Mouse (Mus musculus) liver (tissue): ENCODE data around the gene Vmn1r29.
"Not testable (repeated sequence)": the region's sequence is repeated elsewhere in the genome, so short reads cannot be mapped to it uniquely, and the experiment has no call there.

Experiments used
- DNase-seq: peaks from one replicate; pipeline ENCODE4 v3.0.0-alpha.2; 2020; ENCODE audit warnings: mixed read lengths

The Vmn1r29 gene

DNA sequence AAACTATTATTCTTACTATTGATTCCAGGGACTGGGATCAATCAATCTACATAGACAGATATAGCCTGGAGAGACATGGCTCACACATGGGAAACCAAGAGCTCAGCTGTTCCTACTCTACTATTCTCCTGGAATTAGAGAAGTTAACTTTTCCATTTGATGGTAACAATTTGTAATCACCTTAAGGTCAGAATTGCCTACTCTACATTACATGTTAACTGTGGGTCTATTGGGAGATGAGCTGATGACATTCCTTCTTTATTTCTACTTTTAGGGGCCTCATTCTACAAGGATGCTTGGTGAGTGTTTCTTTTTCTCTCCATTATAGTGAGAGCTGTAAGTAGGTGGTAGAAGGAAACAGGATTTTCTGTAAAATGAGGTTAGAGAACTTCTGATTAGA, at the start of gene Vmn1r29:
Gene Vmn1r29, plus strand, starts transcription at position 301 of the 400 bp plus-strand sequence.
- DNase-seq, result no peak

DNA sequence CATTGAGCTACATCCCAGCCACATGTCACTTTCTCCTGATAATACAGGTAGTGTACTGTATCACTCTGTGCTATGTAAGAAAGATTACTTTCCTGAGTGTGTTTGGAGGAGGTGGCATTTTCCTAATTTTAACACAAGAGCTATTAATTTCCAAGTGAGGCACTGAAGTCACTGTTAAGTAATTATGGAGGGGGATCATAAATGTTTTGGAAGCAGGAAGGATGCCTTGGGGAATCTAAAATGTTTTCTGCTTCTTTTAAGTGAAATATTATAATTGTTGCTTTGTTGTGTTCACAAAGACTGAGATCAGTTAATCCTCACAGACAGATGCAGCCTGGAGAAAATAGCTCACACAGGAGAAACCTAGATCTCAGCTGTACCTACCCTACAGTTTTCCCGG, 39.6 kb upstream of the Vmn1r29 start, which contains the start of gene Vmn1r28:
Gene Vmn1r28, plus strand, starts transcription at position 301 of the 400 bp plus-strand sequence.
- DNase-seq, result no peak

GRCm38 (mm10) chr6:58279661-58280060, 21.7 kb upstream of the Vmn1r29 start:
- not testable (repeated sequence) for DNase-seq

GRCm38 (mm10) chr6:58292201-58292600, 9.1 kb upstream of the Vmn1r29 start:
- DNase-seq, result no peak

- DNase-seq, result not testable (repeated sequence)
These were observed 2.8 kb upstream of the Vmn1r29 start for GRCm38 (mm10) chr6:58298511-58298910.

- DNase-seq, result not testable (repeated sequence)
These were observed 29.3 kb downstream of the Vmn1r29 start for GRCm38 (mm10) chr6:58330686-58331085.
